Mouse (Mus musculus) left cerebral cortex, postnatal 25 days (tissue): ENCODE measurements around the gene Rita1. TPM values are rescaled to one million over a fixed set of nuclear protein-coding genes. Genes with fewer than 3 reads are reported as not detected.

Experiments
- DNase-seq, 2 experiments: peaks; one replicate each; pipeline ENCODE4 v3.0.0; 2022; ENCODE audit warnings: low spot score in 2 of 2, mixed read lengths in 1 of 2
- intact Hi-C: fragments of 180-260 bp; cut with DNase I; formaldehyde crosslinking; loops from one replicate; pipeline ENCODE4 v1.15.1; 2025
- total RNA-seq, 2 experiments: library from RNA; stranded (reverse); gene quantifications; 2 replicates each; pipeline ENCODE4 v1.2.3; 2021

Rita1 gene
- total RNA-seq, 2 experiments from 2014 or later: 31.4 to 32.6 TPM

- no peak for DNase-seq
- intact Hi-C loops: no loop called here
These were observed 19.5 kb upstream of the Rita1 start for GRCm38 (mm10) chr5:120631892-120632291.

- DNase-seq: no peak
- intact Hi-C loops: no loop called here
These were observed 18.7 kb upstream of the Rita1 start for GRCm38 (mm10) chr5:120631128-120631527.

GRCm38 (mm10) chr5:120628624-120629023 is 16.2 kb upstream of the Rita1 start:
- no peak for DNase-seq
- intact Hi-C loops: no loop called here

DNA sequence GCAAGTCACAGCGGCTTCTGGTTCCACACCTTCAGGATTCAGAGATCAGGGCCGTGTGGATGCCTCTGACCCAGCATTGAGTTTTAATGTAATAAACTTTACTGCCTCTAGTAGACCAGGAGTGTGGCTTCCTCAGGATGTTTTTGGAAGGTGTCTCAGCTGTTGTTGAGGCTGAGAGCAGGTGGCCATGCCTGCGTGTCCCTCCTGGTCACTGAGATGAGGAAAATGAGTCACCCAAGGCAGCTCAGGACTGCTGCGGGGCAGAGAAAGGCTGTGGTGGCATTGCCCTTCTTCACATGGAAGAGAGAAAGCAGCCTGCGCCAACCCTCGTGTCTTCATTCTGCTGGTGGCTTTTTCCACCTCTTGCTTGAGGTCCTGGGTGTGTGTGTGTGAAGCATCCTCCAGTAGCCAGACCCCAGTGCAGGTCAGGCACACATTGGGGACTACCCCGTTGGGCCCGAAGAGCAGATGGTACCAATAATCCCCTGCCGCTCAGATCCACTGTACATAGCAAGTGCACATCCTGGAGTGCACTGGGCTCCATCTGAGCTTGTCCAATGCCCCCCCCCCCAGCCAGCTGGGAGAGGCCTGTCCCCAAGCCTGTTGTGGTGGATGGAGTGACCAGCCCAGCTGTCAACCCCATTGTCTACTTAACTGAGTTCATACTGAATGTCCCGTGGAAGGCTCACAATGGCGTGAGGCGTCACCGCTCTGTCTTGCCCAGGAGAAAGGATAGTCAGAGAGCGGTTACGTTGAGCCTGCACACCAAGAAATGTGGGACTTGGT is 15.3 kb upstream of the Rita1 start:
- intact Hi-C loops: no loop called here

GRCm38 (mm10) chr5:120626399-120626798 is 14.0 kb upstream of the Rita1 start:
- intact Hi-C loops: no loop called here

More for the DNA sequence above, 15.3 kb upstream of the Rita1 start:
- DNase-seq: no peak

GRCm38 (mm10) chr5:120624427-120624826 is 12.0 kb upstream of the Rita1 start:
- DNase-seq: no peak
- intact Hi-C loops: no loop called here

More at GRCm38 (mm10) chr5:120626399-120626798, 14.0 kb upstream of the Rita1 start:
- DNase-seq: no peak

DNA sequence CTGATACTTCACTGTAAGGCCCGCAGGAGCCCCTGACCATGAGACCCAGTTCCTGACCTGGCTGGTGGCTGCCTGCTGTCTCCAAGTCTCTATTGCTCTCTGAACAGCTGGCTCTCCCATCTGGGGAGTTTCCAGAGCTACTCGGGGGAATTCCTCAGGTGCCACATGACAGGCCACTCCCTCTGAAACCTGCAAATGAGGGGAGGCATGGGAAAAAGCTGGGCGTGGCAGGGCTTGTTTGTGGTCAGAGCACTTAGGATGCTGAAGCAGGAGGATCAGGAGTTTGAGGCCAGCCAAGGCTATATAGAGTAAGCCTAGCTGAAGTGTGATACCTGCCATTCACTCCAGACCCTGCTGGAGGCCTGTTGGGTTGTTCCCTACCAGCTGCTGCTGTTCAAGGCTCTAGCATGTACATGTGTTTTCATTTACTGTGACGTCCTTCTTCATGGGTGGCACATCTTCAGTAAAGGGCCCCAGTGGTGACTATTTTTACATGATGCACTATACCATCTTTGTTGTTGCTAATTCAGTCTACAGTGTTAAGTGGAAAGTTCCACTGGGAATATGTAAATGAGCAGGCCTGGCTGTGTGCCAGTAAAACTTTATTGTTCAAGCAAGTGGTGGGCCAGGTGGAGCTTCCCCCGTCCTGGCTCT is 9.9 kb upstream of the Rita1 start:
- intact Hi-C loops: no loop called here
- DNase-seq: no peak

DNA sequence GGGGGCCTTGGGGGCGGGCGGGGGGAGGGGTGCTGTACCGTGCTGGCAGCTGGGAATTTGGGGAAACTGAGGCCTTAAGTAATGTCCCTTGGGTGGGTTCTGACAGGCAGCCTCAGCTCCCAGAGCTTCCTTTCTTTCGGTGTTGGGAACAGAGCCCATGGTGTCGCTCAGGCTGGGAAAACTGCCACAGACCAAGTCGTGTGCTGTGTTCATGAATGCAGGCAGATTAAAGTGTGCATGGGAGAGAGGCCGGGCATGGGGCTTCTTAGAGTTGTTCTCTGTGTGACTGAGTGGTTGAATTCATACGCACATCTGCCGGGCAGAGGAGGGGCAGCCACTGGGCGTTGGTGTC is 9.4 kb upstream of the Rita1 start:
- intact Hi-C loops: loop anchor here (2.0 kb wide), 2 partner anchors 27 to 89 kb away; partner anchors contain the start of genes Dtx1 and Rasal1
- DNase-seq: peak in 1 of 2 experiments; percentile 62

GRCm38 (mm10) chr5:120621078-120621765 is 8.8 kb upstream of the Rita1 start:
- DNase-seq: peak in 1 of 2 experiments; percentile 66
- intact Hi-C loops: loop anchor here (2.0 kb wide), 2 partner anchors 28 to 90 kb away; partner anchors contain the start of genes Dtx1 and Rasal1

DNA sequence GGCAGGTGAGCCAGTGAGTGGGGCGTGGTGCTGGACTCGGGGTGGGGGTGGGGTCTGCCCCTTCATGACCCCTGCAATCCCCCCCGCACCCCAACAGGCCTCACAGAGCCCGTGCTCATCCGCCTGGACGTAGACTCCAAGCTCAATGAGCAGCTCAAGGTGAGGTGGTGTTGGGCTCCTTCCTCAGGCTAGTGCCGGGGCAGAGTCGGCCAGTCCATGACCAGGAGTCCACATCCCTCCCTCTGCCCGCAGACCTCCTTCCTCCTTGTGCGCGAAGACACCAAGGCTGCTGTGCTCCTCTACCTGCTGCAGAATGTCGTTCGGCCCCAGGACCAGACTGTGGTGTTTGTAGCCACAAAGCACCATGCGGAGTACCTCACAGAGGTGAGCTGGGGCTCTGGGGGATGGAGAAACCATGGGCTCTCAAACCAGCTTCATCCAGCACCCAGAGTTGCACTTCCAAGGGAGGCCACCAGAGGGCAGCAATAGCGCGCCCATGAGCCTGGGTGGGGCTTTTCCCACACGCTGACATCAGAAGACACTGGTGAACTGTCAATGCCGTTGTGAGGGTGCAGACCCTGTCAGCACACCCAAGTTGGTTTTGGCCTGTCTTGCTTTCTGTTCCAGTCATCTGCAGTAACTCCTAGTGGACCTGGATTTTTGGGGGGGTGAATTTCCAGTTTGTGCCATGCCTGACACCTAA is 8.1 kb upstream of the Rita1 start:
- intact Hi-C loops: loop anchor here (1.0 to 2.0 kb wide), 4 partner anchors 28 to 126 kb away; partner anchors contain the start of genes Dtx1 and Rasal1
- peak; percentile 87 to 91 for DNase-seq

- peak in 1 of 2 experiments; percentile 60 for DNase-seq
- intact Hi-C loops: no loop called here
These were observed 6.8 kb upstream of the Rita1 start for GRCm38 (mm10) chr5:120619201-120619600.

GRCm38 (mm10) chr5:120618778-120619177 is 6.4 kb upstream of the Rita1 start:
- no peak for DNase-seq
- intact Hi-C loops: no loop called here

DNA sequence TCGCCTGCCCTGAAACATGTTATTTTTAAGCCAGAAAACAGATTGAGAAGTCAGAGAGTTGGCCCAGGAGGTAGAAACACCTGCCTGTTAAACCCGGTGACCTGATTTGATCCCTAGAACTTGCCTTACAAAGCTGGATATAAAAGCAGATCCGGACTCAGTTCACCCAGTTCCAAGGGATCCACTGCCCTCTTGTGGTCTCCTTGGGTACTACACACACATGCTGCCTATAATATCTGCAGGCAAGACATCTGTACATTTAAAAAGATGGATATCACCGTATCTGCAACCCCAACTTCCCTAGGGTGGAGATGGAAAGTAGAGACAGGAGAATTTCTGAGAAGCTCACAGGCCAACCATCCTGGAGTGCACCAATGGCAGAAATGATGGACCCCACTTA is 3.5 kb upstream of the Rita1 start:
- no peak for DNase-seq

GRCm38 (mm10) chr5:120612822-120613604 is 624 bp upstream of the Rita1 start:
- peak; percentile 100 for DNase-seq
- intact Hi-C loops: no loop called here

More for the DNA sequence above, 3.5 kb upstream of the Rita1 start:
- intact Hi-C loops: no loop called here

GRCm38 (mm10) chr5:120611416-120611815 is 973 bp downstream of the Rita1 start:
- DNase-seq: no peak
- intact Hi-C loops: no loop called here

DNA sequence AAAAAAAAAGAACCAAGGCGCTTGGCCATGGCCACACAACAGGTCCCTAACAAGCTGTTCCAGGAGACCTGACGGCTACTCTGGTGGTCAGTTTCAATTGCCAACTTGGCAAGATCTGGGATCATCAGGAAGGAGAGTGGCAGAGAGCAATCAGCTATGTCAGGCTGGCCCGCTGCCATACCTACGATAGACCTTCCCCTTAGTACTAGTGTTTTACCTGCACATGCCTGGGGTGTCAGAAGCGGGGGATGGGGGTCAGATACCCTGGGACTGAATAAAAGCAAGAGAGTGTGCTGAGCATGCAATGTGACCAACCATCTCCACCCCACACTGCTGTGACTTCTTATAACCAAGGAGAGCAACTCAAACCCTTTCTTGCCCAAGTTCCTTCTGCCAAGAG is 1.5 kb downstream of the Rita1 start:
- intact Hi-C loops: no loop called here
- no peak for DNase-seq

DNA sequence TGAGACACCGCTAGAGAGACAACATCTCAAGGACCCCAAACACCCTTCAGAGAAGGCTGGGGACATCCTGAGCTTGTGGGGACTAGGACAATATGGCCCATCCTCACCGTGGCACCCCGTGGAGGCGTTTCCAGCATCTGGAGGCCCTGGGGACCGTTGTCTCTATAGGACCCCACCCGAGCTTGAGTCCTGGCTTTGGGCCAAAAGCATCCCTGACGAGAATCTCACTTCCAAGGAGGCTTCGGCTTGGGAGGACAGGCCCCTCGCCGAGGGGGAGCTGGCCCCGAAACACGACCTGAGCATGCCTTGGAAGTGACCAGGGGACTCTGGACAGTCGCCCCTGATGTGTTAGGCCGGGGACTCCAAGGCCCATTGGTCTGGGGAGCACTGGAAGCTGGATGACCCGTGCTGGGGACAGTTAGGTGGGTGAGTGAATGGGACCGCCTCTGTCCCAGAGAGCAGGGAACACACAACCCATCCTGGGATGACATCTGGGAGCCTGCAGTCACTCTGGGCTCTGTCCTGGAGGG is 3.1 kb downstream of the Rita1 start:
- no peak for DNase-seq
- intact Hi-C loops: loop anchor here (5.0 to 10.0 kb wide), 2 partner anchors 52 to 455 kb away; no protein-coding TSS in a partner anchor

DNA sequence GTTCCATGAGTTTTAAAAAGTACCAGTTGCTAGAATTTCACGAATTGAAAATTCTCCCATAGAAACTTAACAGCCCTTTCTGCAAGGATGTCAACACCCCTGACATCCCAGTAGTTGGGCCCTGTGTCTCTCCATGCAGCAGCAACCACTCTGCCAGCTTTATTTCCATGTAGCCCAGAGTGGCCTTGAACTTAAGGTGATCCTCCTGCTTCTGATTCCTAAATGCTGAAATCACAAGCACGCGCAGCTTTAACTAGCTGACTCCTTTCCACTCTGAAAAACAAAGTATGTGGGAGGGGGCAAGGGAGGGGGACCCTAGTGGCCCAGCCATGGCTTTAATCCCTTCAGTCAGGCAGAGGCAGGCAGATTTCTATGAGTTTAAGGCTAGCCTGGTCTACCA is 5.1 kb downstream of the Rita1 start:
- DNase-seq: no peak
- intact Hi-C loops: loop anchor here (5.0 to 10.0 kb wide), 2 partner anchors 50 to 453 kb away; no protein-coding TSS in a partner anchor
